Mouse (Mus musculus): ENCODE data around the gene Med1. TPM values are rescaled to one million over a fixed set of nuclear protein-coding genes. Genes with fewer than 3 reads are reported as not detected.
A peak's percentile ranks its signal among the peaks of the same experiment; 100 is the strongest.

The Med1 gene
- polyA plus RNA-seq, 1 experiment from 2014 or later: 81.8 TPM

DNA sequence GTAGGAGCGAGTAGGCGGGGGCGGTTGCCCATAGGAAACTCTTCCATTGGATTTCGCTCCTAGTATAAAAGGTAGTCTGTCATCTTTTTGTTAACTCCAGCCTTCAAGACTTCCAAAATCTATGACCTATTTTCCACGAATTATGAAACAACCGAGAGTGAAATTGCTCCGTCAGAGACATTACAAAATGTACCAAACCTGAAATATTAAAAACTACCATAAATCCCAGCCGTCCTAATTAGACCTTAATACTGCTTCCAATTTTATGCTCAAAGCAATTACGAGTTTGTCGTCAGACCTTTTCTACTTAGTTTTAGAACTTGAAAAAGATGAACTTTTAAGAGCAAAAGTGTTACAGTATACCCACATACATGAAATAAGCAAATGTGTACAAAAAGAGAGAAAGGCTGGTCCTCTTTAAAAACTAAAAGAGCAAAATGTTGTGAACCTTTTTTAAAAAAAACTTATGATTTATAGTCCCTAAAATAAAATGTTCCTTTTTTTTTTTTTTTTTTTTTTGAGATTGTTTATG lies 42.4 kb downstream of the Med1 start:
- no peaks in the 10 kb centered on the region for H3K27me3 ChIP-seq (ENCODE audit: control insufficient read depth, insufficient read depth, low read length)
- DNase-seq (ENCODE audit: low spot score) (no peak), ATAC-seq (ENCODE audit: low FRiP score) (no peak)
- H3K4me1 ChIP-seq (replicated peaks; ENCODE audit: control insufficient read depth, insufficient read depth, low read length): no peaks in the 10 kb centered on the region; the same call in 1 of the 2 replicates
- no peak overlapping the region for H3K27ac ChIP-seq (ENCODE audit: low read depth, low read length)
- H3K9ac ChIP-seq (ENCODE audit: low read depth, low read length): no peak overlapping the region
- no peaks in the 10 kb centered on the region for H3K36me3 ChIP-seq (ENCODE audit: control insufficient read depth, insufficient read depth, low read length)
- 11% methylated on average over 10 of the region's 10 CpGs for WGBS
- no peak overlapping the region for H3K4me2 ChIP-seq (replicated peaks; ENCODE audit: low read depth, low read length)
- H3K9me3 ChIP-seq (ENCODE audit: control insufficient read depth, low read length): no peaks in the 10 kb centered on the region
- peak overlapping the region; percentile 74; the same call in 1 of the 2 replicates for H3K4me3 ChIP-seq (ENCODE audit: low read depth, low read length)

- peak within 1 kb of the TSS; percentile 94 for H3K4me2 ChIP-seq (replicated peaks; ENCODE audit: low read depth, low read length)
- no peaks in the 10 kb centered on the region for H3K9me3 ChIP-seq (ENCODE audit: control insufficient read depth, low read length)
- H3K4me3 ChIP-seq (ENCODE audit: low read depth, low read length): peak within 1 kb of the TSS; percentile 74
- no peaks in the 10 kb centered on the region for H3K36me3 ChIP-seq (ENCODE audit: control insufficient read depth, insufficient read depth, low read length)
- ATAC-seq (ENCODE audit: low FRiP score) (peak; percentile 91), DNase-seq (ENCODE audit: low spot score) (peak; percentile 94)
- H3K27me3 ChIP-seq (ENCODE audit: control insufficient read depth, insufficient read depth, low read length): no peaks in the 10 kb centered on the region
- under 1% methylated on average over 41 of the region's 65 CpGs for WGBS
- peak within 1 kb of the TSS; percentile 95 for H3K27ac ChIP-seq (ENCODE audit: low read depth, low read length)
- H3K4me1 ChIP-seq (replicated peaks; ENCODE audit: control insufficient read depth, insufficient read depth, low read length): no peaks in the 10 kb centered on the region; the same call in 1 of the 2 replicates
- H3K9ac ChIP-seq (ENCODE audit: low read depth, low read length): peak within 1 kb of the TSS; percentile 84
Measured at GRCm38 (mm10) chr11:98149786-98150624, 43.1 kb downstream of the Med1 start, which contains the start of gene Fbxl20. Gene Fbxl20 (minus strand): TSS chr11:98150403.

DNA sequence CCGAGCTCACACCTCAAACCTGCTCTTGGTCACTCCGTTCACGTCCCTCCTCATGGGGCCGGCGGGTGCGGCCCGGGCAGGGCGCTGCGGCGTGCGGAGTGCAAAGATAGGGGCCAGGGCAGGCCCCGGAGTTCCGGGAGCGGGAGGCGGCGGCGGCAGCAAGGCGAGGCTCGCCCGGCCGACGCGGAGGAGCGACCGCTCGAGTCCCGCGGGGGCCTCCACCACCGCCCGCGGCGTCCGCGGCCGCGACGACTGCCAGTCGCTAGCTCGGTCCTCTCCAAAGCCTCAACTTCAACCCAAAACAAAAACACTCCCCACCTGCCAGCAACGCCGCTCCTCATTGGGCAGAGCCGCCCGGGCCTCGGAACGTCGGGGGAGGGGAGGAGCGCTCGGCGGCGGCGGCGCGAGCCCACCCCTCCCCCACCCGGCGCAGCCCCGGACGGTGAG lies 43.8 kb downstream of the Med1 start:
- ATAC-seq (ENCODE audit: low FRiP score) (peak; percentile 92), DNase-seq (ENCODE audit: low spot score) (peak; percentile 97)

DNA sequence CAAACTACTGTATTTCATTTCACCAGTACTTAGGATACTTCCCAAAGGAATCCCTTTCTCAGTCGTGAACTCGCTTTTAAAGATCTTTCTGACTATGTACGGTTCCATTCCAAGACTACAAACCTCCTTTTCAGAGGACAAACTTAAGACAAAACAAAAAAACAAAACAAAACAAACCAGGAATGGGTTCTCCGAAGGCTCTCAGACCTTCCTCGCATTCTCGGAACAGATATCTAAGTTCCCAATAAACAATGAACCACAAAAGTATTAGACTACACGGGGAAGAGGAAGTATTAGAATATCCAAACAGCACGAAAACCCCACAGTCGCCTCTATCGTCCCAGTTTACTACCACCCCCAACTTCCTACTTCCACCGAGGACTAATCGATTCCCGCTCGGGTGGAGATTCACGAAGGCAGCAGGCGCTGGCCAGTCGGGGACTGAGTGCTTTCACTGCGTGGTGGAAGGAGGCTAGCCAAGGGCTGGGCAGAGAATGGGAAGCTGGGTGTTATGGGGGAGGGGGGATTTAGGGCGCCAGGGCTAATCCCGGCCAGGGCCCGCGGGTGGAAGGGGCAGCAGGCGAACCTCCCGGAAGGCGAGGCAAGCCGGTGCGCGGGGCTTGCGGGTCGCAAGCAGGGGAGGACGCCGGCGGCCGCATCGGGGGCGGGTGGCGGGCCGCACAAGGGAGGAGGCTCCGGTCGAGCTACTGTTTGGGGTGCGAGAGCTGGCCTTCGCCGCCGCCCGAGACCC lies 44.4 kb downstream of the Med1 start:
- WGBS: 6% methylated on average over 24 of the region's 45 CpGs
- Histone ChIP-seq H3K27me3 (ENCODE audit: control insufficient read depth, insufficient read depth, low read length) (no peaks in the 10 kb centered on the region), H3K9ac (ENCODE audit: low read depth, low read length) (peak overlapping the region; percentile 84), H3K27ac (ENCODE audit: low read depth, low read length) (peak overlapping the region; percentile 95), H3K4me1 (replicated peaks; ENCODE audit: control insufficient read depth, insufficient read depth, low read length) (no peaks in the 10 kb centered on the region; the same call in 1 of the 2 replicates), H3K9me3 (ENCODE audit: control insufficient read depth, low read length) (no peaks in the 10 kb centered on the region), H3K4me2 (replicated peaks; ENCODE audit: low read depth, low read length) (peak overlapping the region; percentile 94), H3K4me3 (ENCODE audit: low read depth, low read length) (peak overlapping the region; percentile 74), H3K36me3 (ENCODE audit: control insufficient read depth, insufficient read depth, low read length) (no peaks in the 10 kb centered on the region)
- ATAC-seq (ENCODE audit: low FRiP score): no peak
- DNase-seq (ENCODE audit: low spot score): no peak

More for the DNA sequence above, 43.8 kb downstream of the Med1 start:
- peak overlapping the region; percentile 95 for H3K27ac ChIP-seq (ENCODE audit: low read depth, low read length)
- no peaks in the 10 kb centered on the region; the same call in 1 of the 2 replicates for H3K4me1 ChIP-seq (replicated peaks; ENCODE audit: control insufficient read depth, insufficient read depth, low read length)
- WGBS: 0% methylated on average over 10 of the region's 57 CpGs
- peak overlapping the region; percentile 84 for H3K9ac ChIP-seq (ENCODE audit: low read depth, low read length)
- no peaks in the 10 kb centered on the region for H3K9me3 ChIP-seq (ENCODE audit: control insufficient read depth, low read length)
- peak overlapping the region; percentile 94 for H3K4me2 ChIP-seq (replicated peaks; ENCODE audit: low read depth, low read length)
- no peaks in the 10 kb centered on the region for H3K36me3 ChIP-seq (ENCODE audit: control insufficient read depth, insufficient read depth, low read length)
- H3K4me3 ChIP-seq (ENCODE audit: low read depth, low read length): peak overlapping the region; percentile 74
- H3K27me3 ChIP-seq (ENCODE audit: control insufficient read depth, insufficient read depth, low read length): no peaks in the 10 kb centered on the region

DNA sequence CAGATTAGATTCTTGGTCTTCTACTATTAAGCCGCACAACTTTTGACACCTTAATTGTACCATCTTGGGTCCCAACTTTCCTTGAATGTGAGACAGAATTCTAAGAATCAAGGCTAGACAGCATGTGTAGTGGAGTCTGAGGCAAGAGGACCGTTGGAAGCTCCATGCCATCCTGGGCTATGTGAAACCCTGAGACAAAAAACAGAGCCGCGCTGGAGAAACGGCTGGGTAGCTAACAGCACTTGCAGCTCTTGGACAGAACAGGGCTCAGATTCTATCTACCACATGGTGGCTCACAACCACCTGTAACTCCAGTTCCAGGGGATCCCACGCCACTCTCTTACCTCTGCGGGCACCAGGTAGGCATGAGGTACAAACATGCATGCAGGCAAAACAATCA lies 47.2 kb downstream of the Med1 start:
- Histone ChIP-seq H3K27ac (ENCODE audit: low read depth, low read length) (no peak overlapping the region), H3K4me1 (replicated peaks; ENCODE audit: control insufficient read depth, insufficient read depth, low read length) (no peaks in the 10 kb centered on the region; the same call in 1 of the 2 replicates), H3K36me3 (ENCODE audit: control insufficient read depth, insufficient read depth, low read length) (no peaks in the 10 kb centered on the region), H3K9me3 (ENCODE audit: control insufficient read depth, low read length) (no peaks in the 10 kb centered on the region), H3K4me3 (ENCODE audit: low read depth, low read length) (no peak overlapping the region), H3K9ac (ENCODE audit: low read depth, low read length) (no peak overlapping the region), H3K27me3 (ENCODE audit: control insufficient read depth, insufficient read depth, low read length) (no peaks in the 10 kb centered on the region), H3K4me2 (replicated peaks; ENCODE audit: low read depth, low read length) (no peak overlapping the region)
- DNase-seq (ENCODE audit: low spot score): no peak
- 81% methylated on average over 7 of the region's 7 CpGs for WGBS
- no peak for ATAC-seq (ENCODE audit: low FRiP score)

DNA sequence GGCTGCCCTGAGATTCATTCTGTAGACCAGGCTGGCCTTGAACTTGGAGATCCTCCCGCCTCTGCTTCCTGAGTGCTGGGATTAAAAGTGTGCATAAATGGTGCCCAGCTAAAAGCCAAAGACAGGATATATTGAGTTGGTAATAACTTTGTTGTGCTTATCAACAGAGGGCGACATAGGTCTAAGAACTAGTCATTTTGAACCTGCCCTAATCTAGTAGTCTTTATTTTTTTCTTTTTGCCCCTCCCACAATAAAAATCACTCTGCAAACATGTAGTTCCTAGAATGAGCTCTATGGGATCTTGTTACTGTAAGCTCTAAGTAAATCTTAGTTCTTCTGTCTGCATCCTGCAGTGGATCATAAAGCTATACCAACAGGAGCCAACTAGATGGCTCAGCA lies 50.5 kb downstream of the Med1 start:
- H3K4me3 ChIP-seq (ENCODE audit: low read depth, low read length): no peak overlapping the region
- H3K27ac ChIP-seq (ENCODE audit: low read depth, low read length): no peak overlapping the region
- H3K4me2 ChIP-seq (replicated peaks; ENCODE audit: low read depth, low read length): no peak overlapping the region
- H3K27me3 ChIP-seq (ENCODE audit: control insufficient read depth, insufficient read depth, low read length): no peaks in the 10 kb centered on the region
- DNase-seq (ENCODE audit: low spot score) (no peak), ATAC-seq (ENCODE audit: low FRiP score) (no peak)
- no peaks in the 10 kb centered on the region for H3K36me3 ChIP-seq (ENCODE audit: control insufficient read depth, insufficient read depth, low read length)
- no peaks in the 10 kb centered on the region for H3K9me3 ChIP-seq (ENCODE audit: control insufficient read depth, low read length)
- H3K9ac ChIP-seq (ENCODE audit: low read depth, low read length): no peak overlapping the region
- no peaks in the 10 kb centered on the region for H3K4me1 ChIP-seq (replicated peaks; ENCODE audit: control insufficient read depth, insufficient read depth, low read length)
- 89% methylated on average over 2 of the region's 2 CpGs for WGBS

DNA sequence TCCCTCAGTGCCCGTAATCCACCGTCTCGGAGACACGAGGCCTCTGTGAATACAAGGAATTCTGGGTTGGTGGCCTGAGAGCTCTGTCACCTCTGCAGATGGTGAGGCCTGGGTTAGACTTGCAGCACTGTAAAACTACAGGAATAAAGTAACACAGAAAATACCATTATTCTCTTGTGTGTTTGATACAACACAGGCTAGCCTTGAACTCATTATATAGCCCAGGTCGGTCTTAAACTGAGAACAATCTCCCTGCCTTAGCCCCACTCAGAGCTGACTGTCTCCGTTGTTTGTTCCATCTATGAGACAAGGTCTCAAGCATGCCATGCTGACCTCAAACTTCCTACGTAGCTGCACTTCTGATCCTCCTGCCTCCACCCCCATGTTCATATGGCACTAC lies 54.2 kb downstream of the Med1 start:
- 90% methylated on average over 7 of the region's 7 CpGs for WGBS
- Histone ChIP-seq H3K27ac (ENCODE audit: low read depth, low read length) (no peak overlapping the region), H3K27me3 (ENCODE audit: control insufficient read depth, insufficient read depth, low read length) (no peaks in the 10 kb centered on the region), H3K36me3 (ENCODE audit: control insufficient read depth, insufficient read depth, low read length) (no peaks in the 10 kb centered on the region), H3K4me1 (replicated peaks; ENCODE audit: control insufficient read depth, insufficient read depth, low read length) (no peaks in the 10 kb centered on the region), H3K9me3 (ENCODE audit: control insufficient read depth, low read length) (no peaks in the 10 kb centered on the region), H3K4me3 (ENCODE audit: low read depth, low read length) (no peak overlapping the region), H3K9ac (ENCODE audit: low read depth, low read length) (no peak overlapping the region), H3K4me2 (replicated peaks; ENCODE audit: low read depth, low read length) (no peak overlapping the region)
- no peak for ATAC-seq (ENCODE audit: low FRiP score)
- DNase-seq (ENCODE audit: low spot score): no peak

GRCm38 (mm10) chr11:98137836-98138235 lies 55.3 kb downstream of the Med1 start:
- ATAC-seq (ENCODE audit: low FRiP score) (no peak), DNase-seq (ENCODE audit: low spot score) (no peak)
- no peaks in the 10 kb centered on the region for H3K4me1 ChIP-seq (replicated peaks; ENCODE audit: control insufficient read depth, insufficient read depth, low read length)
- no peaks in the 10 kb centered on the region for H3K36me3 ChIP-seq (ENCODE audit: control insufficient read depth, insufficient read depth, low read length)
- H3K27me3 ChIP-seq (ENCODE audit: control insufficient read depth, insufficient read depth, low read length): no peaks in the 10 kb centered on the region
- no peak overlapping the region for H3K4me3 ChIP-seq (ENCODE audit: low read depth, low read length)
- 87% methylated on average over 11 of the region's 11 CpGs for WGBS
- H3K9ac ChIP-seq (ENCODE audit: low read depth, low read length): no peak overlapping the region
- no peaks in the 10 kb centered on the region for H3K9me3 ChIP-seq (ENCODE audit: control insufficient read depth, low read length)
- H3K4me2 ChIP-seq (replicated peaks; ENCODE audit: low read depth, low read length): no peak overlapping the region
- no peak overlapping the region for H3K27ac ChIP-seq (ENCODE audit: low read depth, low read length)

All from hindbrain, embryonic 11.5 days (tissue).